Mouse (Mus musculus): ENCODE results near the gene Xlr5a.

- no peak for TF ChIP-seq FLI1 (IDR thresholded peaks at IDR 0.05; ENCODE audit: low read length)
- TF ChIP-seq GATA1 (IDR thresholded peaks at IDR 0.05; ENCODE audit: borderline replicate concordance, low read length): no peak
These were observed 64.7 kb downstream of the Xlr5a start, which contains the start of gene F8a for GRCm38 (mm10) chrX:73227914-73228605.

Measured in megakaryocyte, embryonic 14.5 days (primary cell).